Comparison of ENCODE assay signal across 25 mouse cellular contexts in the genomic region with DNA sequence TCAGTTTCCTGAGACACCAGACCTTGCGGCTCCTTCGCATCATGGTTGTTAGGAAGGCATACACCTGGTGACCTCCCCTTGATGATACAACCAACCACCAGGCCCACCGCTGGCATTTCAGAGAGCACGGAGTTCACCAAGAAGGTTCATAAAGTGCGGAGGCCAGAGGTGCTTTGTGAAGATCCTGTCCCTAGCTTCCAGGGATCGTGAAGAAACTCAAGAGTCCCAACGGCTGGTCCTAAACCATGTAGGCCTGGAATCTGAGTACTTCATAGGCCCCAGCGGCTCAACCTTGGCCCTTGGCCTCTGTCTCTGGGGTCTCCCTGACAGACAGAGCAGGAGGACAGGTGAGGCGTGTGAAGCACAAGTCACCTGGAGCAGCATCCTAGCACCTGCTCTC. TPM values are rescaled to one million over a fixed set of nuclear protein-coding genes. Genes with fewer than 3 reads are reported as not detected.
DNase-seq lines count a peak whose midpoint lies in the region; ATAC-seq and TF ChIP-seq lines count a peak whose summit lies in the region.
"Had no signal": no experiment of that assay in that cellular context is flagged by ENCODE, and none has a peak within 500 bp of the region (broad histone marks: within the 10 kb centered on the region; RNA-seq: fewer than 3 reads in every experiment).

No protein-coding gene starts in this region.

- H3K9ac ChIP-seq in midbrain, embryonic 11.5 days (ENCODE audit: low read length) = no peak overlapping the region
- no peak overlapping the region for H3K9ac ChIP-seq in midbrain, postnatal 0 days (replicated peaks; ENCODE audit: low read length, poor library complexity, severe bottlenecking)
- H3K9ac ChIP-seq: embryonic facial prominence, embryonic 12.5 days; forebrain, embryonic 13.5 days; forebrain, embryonic 15.5 days; forebrain, postnatal 0 days had no signal

- H3K27me3 ChIP-seq in midbrain, embryonic 11.5 days (ENCODE audit: control insufficient read depth, insufficient read depth, low read length) = no peaks in the 10 kb centered on the region
- no peaks in the 10 kb centered on the region for H3K27me3 ChIP-seq in midbrain, postnatal 0 days (ENCODE audit: insufficient read depth, low read length)
- H3K27me3 ChIP-seq: CH12.LX; embryonic facial prominence, embryonic 12.5 days; forebrain, embryonic 13.5 days; forebrain, embryonic 15.5 days; Patski had no signal

- no peak for TF ChIP-seq CTCF in gastrocnemius, adult 2 months (IDR thresholded peaks at IDR 0.05)
- TF ChIP-seq CTCF in midbrain, postnatal 0 days (IDR thresholded peaks at IDR 0.05) = no peak

- H3K4me1 ChIP-seq in midbrain, embryonic 11.5 days (ENCODE audit: control insufficient read depth, insufficient read depth, low read length) = no peaks in the 10 kb centered on the region
- H3K4me1 ChIP-seq in midbrain, postnatal 0 days (ENCODE audit: insufficient read depth, low read length) = no peaks in the 10 kb centered on the region
- H3K4me1 ChIP-seq: forebrain, embryonic 13.5 days; forebrain, embryonic 15.5 days had no signal

- DNase-seq in adrenal gland, postnatal 14 days = peak; percentile 3
- no peak for DNase-seq in adrenal gland, adult 18-20 months (ENCODE audit: low spot score in 2 of 2)
- peak; percentile 11 for DNase-seq in gastrocnemius, adult 2 months
- DNase-seq in gastrocnemius, postnatal 25 days = no peak
- peak; percentile 79 for DNase-seq in midbrain, embryonic 11.5 days (ENCODE audit: low spot score, missing footprints)
- no peak for DNase-seq in midbrain, postnatal 0 days (ENCODE audit: low spot score)
- DNase-seq: adrenal gland, adult 2 months; adrenal gland, postnatal 10 days; adrenal gland, postnatal 36 days; B cell, adult 2 months; cerebellum, adult 11-12 months; cerebellum, adult 2 months; cerebellum, adult 9-10 months; cerebellum, postnatal 14 days; cerebellum, postnatal 36 days; forebrain, postnatal 0 days had no signal

- H3K4me3 ChIP-seq in gastrocnemius, adult 2 months = no peak overlapping the region
- H3K4me3 ChIP-seq in midbrain, embryonic 11.5 days (ENCODE audit: low read depth, low read length) = no peak overlapping the region
- no peak overlapping the region for H3K4me3 ChIP-seq in midbrain, postnatal 0 days (ENCODE audit: low read depth, low read length)
- H3K4me3 ChIP-seq: embryonic facial prominence, embryonic 10.5 days; embryonic facial prominence, embryonic 12.5 days; forebrain, embryonic 13.5 days; forebrain, embryonic 15.5 days had no signal

- no peak overlapping the region for H3K4me2 ChIP-seq in midbrain, embryonic 11.5 days
- H3K4me2 ChIP-seq in midbrain, postnatal 0 days (ENCODE audit: low read depth, low read length, poor library complexity, severe bottlenecking) = no peak overlapping the region
- H3K4me2 ChIP-seq: embryonic facial prominence, embryonic 12.5 days; forebrain, embryonic 13.5 days; forebrain, embryonic 15.5 days had no signal

- H3K36me3 ChIP-seq in midbrain, embryonic 11.5 days (ENCODE audit: control insufficient read depth, insufficient read depth, low read length) = no peaks in the 10 kb centered on the region
- H3K36me3 ChIP-seq in midbrain, postnatal 0 days (ENCODE audit: insufficient read depth, low read length) = no peaks in the 10 kb centered on the region
- H3K36me3 ChIP-seq: embryonic facial prominence, embryonic 10.5 days; embryonic facial prominence, embryonic 12.5 days; forebrain, embryonic 15.5 days; G1E had no signal

- H3K27ac ChIP-seq in gastrocnemius, adult 2 months = peak overlapping the region; percentile 89; the same call in 1 of the 2 replicates
- no peak overlapping the region for H3K27ac ChIP-seq in midbrain, embryonic 11.5 days (ENCODE audit: low read depth, low read length)
- H3K27ac ChIP-seq in midbrain, postnatal 0 days (ENCODE audit: low read depth, low read length) = no peak overlapping the region
- H3K27ac ChIP-seq: embryonic facial prominence, embryonic 10.5 days; embryonic facial prominence, embryonic 12.5 days; forebrain, embryonic 13.5 days; forebrain, embryonic 15.5 days had no signal

- no peaks in the 10 kb centered on the region for H3K9me3 ChIP-seq in midbrain, embryonic 11.5 days (ENCODE audit: control insufficient read depth, low read length)
- no peaks in the 10 kb centered on the region for H3K9me3 ChIP-seq in midbrain, postnatal 0 days (ENCODE audit: low read length)
- H3K9me3 ChIP-seq: embryonic facial prominence, embryonic 10.5 days; embryonic facial prominence, embryonic 12.5 days; forebrain, embryonic 13.5 days; forebrain, embryonic 15.5 days; G1E had no signal

- intact Hi-C loops in gastrocnemius, adult 2 months (cut with DNase I) = no loop called here

- no peak for ATAC-seq in midbrain, embryonic 11.5 days (ENCODE audit: low FRiP score)
- no peak for ATAC-seq in midbrain, postnatal 0 days (ENCODE audit: low FRiP score)
- ATAC-seq: activated CD4-positive, CD25-positive, alpha-beta regulatory T cell, adult 4 months; CD4-positive, CD25-positive, alpha-beta regulatory T cell, adult 4 months; forebrain, embryonic 13.5 days; forebrain, embryonic 15.5 days; forebrain, postnatal 0 days; Patski had no signal

- 93% methylated on average over 9 of the region's 9 CpGs for WGBS in midbrain, embryonic 11.5 days
- 94% methylated on average over 9 of the region's 9 CpGs for WGBS in midbrain, postnatal 0 days

RNA-seq across cellular contexts. Expression of a gene that starts 34.0 kb away (rescaled TPM):
- 126 and 143 TPM in 2 replicates for total RNA-seq in adrenal gland, postnatal 14 days (2021)
- 100 to 1,000 TPM; 159 to 166 TPM for total RNA-seq in adrenal gland, adult 18-20 months (2021)
- total RNA-seq in gastrocnemius, adult 2 months (2021) = 10 to 100 TPM; 40.3 to 60.3 TPM
- 10 to 100 TPM; 52.0 to 61.0 TPM for total RNA-seq in gastrocnemius, postnatal 25 days (2021)
- 129 and 130 TPM in 2 replicates for polyA plus RNA-seq in midbrain, embryonic 11.5 days (2014; fragmentation: Nextera tagmentation; extraction: Ambion mirVana)
- total RNA-seq in midbrain, postnatal 0 days (2014; rRNA removed) = 202 and 216 TPM in 2 replicates
- polyA plus RNA-seq in midbrain, postnatal 0 days (2015; fragmentation: Nextera tagmentation; extraction: Ambion mirVana) = 99.6 and 103 TPM in 2 replicates

RNA-seq across cellular contexts. Expression of a gene that starts 34.6 kb away (rescaled TPM):
- total RNA-seq in adrenal gland, postnatal 14 days (2021) = 56.6 and 66.3 TPM in 2 replicates
- 10 to 100 TPM; 48.7 to 56.1 TPM for total RNA-seq in adrenal gland, adult 18-20 months (2021)
- 10 to 100 TPM; 73.0 to 89.6 TPM for total RNA-seq in gastrocnemius, adult 2 months (2021)
- 10 to 100 TPM; 49.2 to 82.2 TPM for total RNA-seq in gastrocnemius, postnatal 25 days (2021)
- 30.2 TPM in 2 replicates for polyA plus RNA-seq in midbrain, embryonic 11.5 days (2014; fragmentation: Nextera tagmentation; extraction: Ambion mirVana)
- total RNA-seq in midbrain, postnatal 0 days (2014; rRNA removed) = 42.0 and 46.8 TPM in 2 replicates
- 25.5 and 26.0 TPM in 2 replicates for polyA plus RNA-seq in midbrain, postnatal 0 days (2015; fragmentation: Nextera tagmentation; extraction: Ambion mirVana)

Comparison
In these comparisons a context has a peak if more than half of its experiments do, and no peak if none do; other contexts are left out.
1. DNase-seq: peak in adrenal gland, postnatal 14 days (single experiment), gastrocnemius, adult 2 months (single experiment) and midbrain, embryonic 11.5 days (single experiment); none in adrenal gland, adult 18-20 months (0 of 2), gastrocnemius, postnatal 25 days (single experiment) and midbrain, postnatal 0 days (single experiment).